Mouse (Mus musculus) MEL (cell line): Measurements from ENCODE around the gene Aff1.

ENCODE experiments used
- CTCF ChIP-seq, 3 experiments: IDR thresholded peaks in 2 of 3; conservative IDR thresholded peaks in 1 of 3; 2 replicates each; pipeline ENCODE4 v1.5.1; 2011 to 2012; ENCODE audit warnings: low read length in 3 of 3, low read depth in 2 of 3, mild to moderate bottlenecking in 2 of 3, improper control_type of control experiment in 1 of 3, inconsistent platforms in 1 of 3, mixed read lengths in 1 of 3, moderate library complexity in 1 of 3; ENCODE audit not compliant: control insufficient read depth in 1 of 3, insufficient read depth in 1 of 3, poor library complexity in 1 of 3, severe bottlenecking in 1 of 3
- EP300 ChIP-seq, 2 experiments: IDR thresholded peaks; 2 replicates each; pipeline ENCODE4 v1.6.1; 2011; ENCODE audit warnings: improper control_type of control experiment in 2 of 2, low read length in 2 of 2, low read depth in 1 of 2, mild to moderate bottlenecking in 1 of 2
- GABPA ChIP-seq: IDR thresholded peaks from 2 replicates; pipeline ENCODE4 v1.6.1; 2012; ENCODE audit warnings: low read depth, mild to moderate bottlenecking, inconsistent platforms, low read length, improper control_type of control experiment, moderate library complexity
- GATA1 ChIP-seq: IDR thresholded peaks from 2 replicates; pipeline ENCODE4 v1.6.1; 2011; ENCODE audit warnings: low read depth, low read length, improper control_type of control experiment
- KAT2A ChIP-seq: conservative IDR thresholded peaks from 2 replicates; pipeline ENCODE4 v1.6.1; 2012; ENCODE audit warnings: low read depth, low read length, improper control_type of control experiment, inconsistent platforms
- NELFE ChIP-seq: IDR thresholded peaks from 2 replicates; pipeline ENCODE4 v1.6.1; 2011; ENCODE audit warnings: low read depth, low read length, improper control_type of control experiment
- NRF1 ChIP-seq: IDR thresholded peaks from 2 replicates; pipeline ENCODE4 v1.6.1; 2014; ENCODE audit warnings: low read depth, mild to moderate bottlenecking, inconsistent platforms, low read length, improper control_type of control experiment, moderate library complexity; ENCODE audit not compliant: poor library complexity, insufficient read depth, severe bottlenecking
- POLR2A ChIP-seq, 2 experiments: IDR thresholded peaks; 2 replicates each; pipeline ENCODE4 v1.6.1; 2011 to 2012; ENCODE audit warnings: low read length in 2 of 2, mild to moderate bottlenecking in 2 of 2, control low read depth in 1 of 2, improper control_type of control experiment in 1 of 2, low read depth in 1 of 2, moderate library complexity in 1 of 2; ENCODE audit not compliant: control insufficient read depth in 1 of 2, insufficient read depth in 1 of 2, poor library complexity in 1 of 2
- TBP ChIP-seq: IDR thresholded peaks from 2 replicates; pipeline ENCODE4 v1.8.0; 2011; ENCODE audit warnings: low read depth, low read length, improper control_type of control experiment
- UBTF ChIP-seq: IDR thresholded peaks from 2 replicates; pipeline ENCODE4 v1.6.1; 2012; ENCODE audit warnings: low read depth, mild to moderate bottlenecking, inconsistent platforms, low read length, improper control_type of control experiment, moderate library complexity, borderline replicate concordance; ENCODE audit not compliant: insufficient read depth
- USF1 ChIP-seq: IDR thresholded peaks from 2 replicates; pipeline ENCODE4 v1.6.1; 2014; ENCODE audit warnings: low read depth, mild to moderate bottlenecking, inconsistent platforms, low read length, improper control_type of control experiment, moderate library complexity
- ZMIZ1 ChIP-seq: IDR thresholded peaks from 2 replicates; pipeline ENCODE4 v1.6.1; 2012; ENCODE audit warnings: low read depth, mild to moderate bottlenecking, inconsistent platforms, low read length, improper control_type of control experiment, moderate library complexity

DNA sequence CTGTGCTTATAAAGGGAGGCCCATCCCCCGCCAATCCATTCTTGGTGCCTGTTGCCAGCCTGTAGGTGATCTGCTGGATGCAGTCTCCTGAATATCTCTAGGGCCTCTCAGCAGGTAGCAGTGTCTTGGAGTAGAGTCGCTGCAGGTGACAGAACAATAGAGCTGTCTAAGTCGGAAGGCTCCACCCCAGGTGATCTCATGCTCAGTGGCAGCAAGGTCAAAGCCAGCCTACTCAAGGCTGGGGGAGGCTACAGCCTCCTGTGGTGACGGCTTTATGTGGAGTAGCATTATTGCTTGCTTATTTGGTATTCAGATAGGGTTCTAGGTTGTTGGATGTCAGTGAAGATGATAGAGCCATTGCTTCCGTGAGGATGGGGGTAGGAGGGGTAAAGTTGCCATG lies 121.1 kb downstream of the Aff1 start:
- TF ChIP-seq POLR2A (IDR thresholded peaks at IDR 0.05; ENCODE audit: control insufficient read depth in 1 of 2, insufficient read depth in 1 of 2, low read depth in 1 of 2, low read length in 2 of 2, poor library complexity in 1 of 2) = no peak
- no peak for TF ChIP-seq TBP
- no peak for TF ChIP-seq CTCF (IDR thresholded peaks at IDR 0.05 in 2 of 3, conservative IDR thresholded peaks at IDR 0.05 in 1 of 3; ENCODE audit: control insufficient read depth in 1 of 3, insufficient read depth in 1 of 3, low read depth in 2 of 3, low read length in 3 of 3, poor library complexity in 1 of 3, severe bottlenecking in 1 of 3)
- no peak for TF ChIP-seq GATA1
- no peak for TF ChIP-seq EP300 (IDR thresholded peaks at IDR 0.05; ENCODE audit: low read depth in 1 of 2, low read length in 2 of 2)
- no peak for TF ChIP-seq NELFE
- TF ChIP-seq ZMIZ1 = no peak
- TF ChIP-seq GABPA = no peak
- no peak for TF ChIP-seq KAT2A
- no peak for TF ChIP-seq UBTF
- TF ChIP-seq USF1 = no peak
- no peak for TF ChIP-seq NRF1
